Mouse (Mus musculus) monocyte, adult 5-6 weeks (primary cell): Measurements from ENCODE around the gene Snrnp25. TPM values are rescaled to one million over a fixed set of nuclear protein-coding genes. Genes with fewer than 3 reads are reported as not detected.
"Not testable (repeated sequence)": the region's sequence is repeated elsewhere in the genome, so short reads cannot be mapped to it uniquely, and the experiment has no call there.

Experiments
- ATAC-seq: fragments of 153-309, 156-312 bp; replicated peaks from 2 replicates; pipeline ENCODE4 v1.8.0; 2017; ENCODE audit warnings: mild to moderate bottlenecking; ENCODE audit not compliant: low TSS enrichment, insufficient number of reproducible peaks, severe bottlenecking, poor library complexity, low FRiP score
- total RNA-seq: library from RNA; stranded (forward); fragments of 200-1000, 200-491, 200-594 nt; gene quantifications from 3 replicates; pipeline ENCODE4 v1.2.3, GENCODE M21; 2017

Snrnp25 gene
- total RNA-seq, 1 experiment from 2014 or later, result 17.2 TPM

GRCm38 (mm10) chr11:32190603-32191110, 14.6 kb upstream of the Snrnp25 start:
- ATAC-seq, result no peak

DNA sequence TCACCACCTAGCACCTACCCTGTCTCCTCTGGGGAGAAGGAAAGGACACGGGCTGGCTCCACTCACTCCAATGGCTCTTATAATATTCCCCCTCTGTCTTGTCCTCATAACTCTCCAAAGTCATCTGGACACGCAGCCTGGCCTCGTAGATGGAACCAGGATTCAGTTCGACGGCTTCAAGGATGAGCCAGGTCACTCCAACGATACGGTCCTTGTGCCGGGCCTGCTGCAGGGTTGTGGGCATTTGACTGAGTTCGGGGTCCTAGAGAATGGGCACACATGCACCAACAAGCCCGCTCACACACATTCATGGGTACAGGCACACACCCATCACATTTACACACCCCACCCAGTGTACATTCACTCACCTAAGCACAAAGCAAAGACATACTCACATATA, 12.1 kb upstream of the Snrnp25 start:
- no peak for ATAC-seq

GRCm38 (mm10) chr11:32194086-32194485, 11.1 kb upstream of the Snrnp25 start:
- no peak for ATAC-seq

GRCm38 (mm10) chr11:32194626-32195025, 10.6 kb upstream of the Snrnp25 start:
- ATAC-seq, result no peak

- no peak for ATAC-seq
Measured at GRCm38 (mm10) chr11:32195867-32196540, 9.2 kb upstream of the Snrnp25 start.

- no peak for ATAC-seq
Measured at GRCm38 (mm10) chr11:32196727-32197126, 8.5 kb upstream of the Snrnp25 start.

DNA sequence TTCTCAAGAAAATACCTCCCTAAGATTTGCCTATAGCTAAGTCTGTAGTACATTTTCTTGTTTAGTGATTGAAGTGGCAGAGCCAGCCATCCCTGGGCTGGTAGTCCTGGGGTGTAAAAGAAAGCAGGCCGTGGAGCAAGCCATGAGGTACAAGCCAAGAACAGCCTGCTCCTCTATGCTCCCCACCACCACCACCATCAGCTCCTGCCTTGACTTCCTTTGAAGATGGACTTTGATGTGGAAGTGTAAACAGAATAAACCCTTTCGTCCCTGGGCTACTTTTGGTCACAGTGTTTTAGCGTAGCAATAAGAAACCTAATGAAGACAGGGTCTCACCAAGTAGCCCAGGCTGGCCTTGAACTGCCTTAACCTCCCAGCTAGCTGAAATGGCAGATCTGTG, 7.4 kb upstream of the Snrnp25 start:
- ATAC-seq, result no peak

- ATAC-seq, result no peak
Measured at GRCm38 (mm10) chr11:32198256-32198955, 6.8 kb upstream of the Snrnp25 start.

DNA sequence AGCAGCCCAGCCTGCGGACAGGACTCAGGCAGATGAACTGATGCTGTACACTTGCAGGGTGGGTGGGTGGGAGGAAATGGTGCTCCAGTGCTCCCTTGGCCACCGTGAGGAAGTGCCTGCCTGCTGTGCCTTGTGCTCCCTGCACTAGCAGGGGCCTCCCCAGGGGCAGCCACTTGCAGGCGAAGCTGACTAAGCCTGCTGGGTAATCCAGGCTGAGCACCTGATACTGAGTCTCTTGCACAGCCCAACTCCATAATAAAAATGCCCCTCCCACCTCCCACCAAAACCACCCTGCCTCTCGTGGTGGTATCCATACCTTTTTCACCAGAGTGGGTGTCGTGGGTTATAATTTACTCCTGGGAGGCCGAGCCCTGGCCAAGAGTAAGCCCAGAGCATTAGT, 6.0 kb upstream of the Snrnp25 start:
- no peak for ATAC-seq

DNA sequence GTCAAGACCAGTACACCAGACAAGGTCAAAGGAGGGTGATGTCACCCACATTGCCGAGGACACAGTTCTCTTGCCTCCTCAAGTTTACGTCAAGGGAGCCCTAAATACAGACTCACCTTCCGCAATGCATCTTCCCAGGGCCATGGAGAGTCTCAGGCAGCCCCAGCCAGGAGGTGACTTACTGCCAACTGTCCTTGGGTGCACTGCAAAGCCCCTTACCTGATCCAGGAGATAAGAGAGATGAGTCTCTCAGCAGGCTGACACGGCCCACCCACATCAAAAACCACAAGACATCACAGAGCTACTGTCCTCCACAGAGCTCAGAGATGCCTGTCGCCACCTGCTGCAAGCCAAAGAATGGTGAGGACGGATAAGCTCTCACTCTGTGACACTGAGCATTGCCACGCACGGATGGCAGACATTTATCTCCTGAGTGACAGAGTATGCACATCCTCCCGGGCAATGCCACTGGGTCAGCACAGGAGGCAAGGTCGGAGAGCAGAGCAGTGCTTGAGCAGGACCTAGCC, 5.1 kb upstream of the Snrnp25 start, which contains the start of gene Il9r:
Gene Il9r, minus strand, starts transcription at position 205 of the 527 bp plus-strand sequence.
- ATAC-seq, result no peak

- ATAC-seq, result not testable (repeated sequence)
Measured at GRCm38 (mm10) chr11:32200992-32201391, 4.2 kb upstream of the Snrnp25 start.

DNA sequence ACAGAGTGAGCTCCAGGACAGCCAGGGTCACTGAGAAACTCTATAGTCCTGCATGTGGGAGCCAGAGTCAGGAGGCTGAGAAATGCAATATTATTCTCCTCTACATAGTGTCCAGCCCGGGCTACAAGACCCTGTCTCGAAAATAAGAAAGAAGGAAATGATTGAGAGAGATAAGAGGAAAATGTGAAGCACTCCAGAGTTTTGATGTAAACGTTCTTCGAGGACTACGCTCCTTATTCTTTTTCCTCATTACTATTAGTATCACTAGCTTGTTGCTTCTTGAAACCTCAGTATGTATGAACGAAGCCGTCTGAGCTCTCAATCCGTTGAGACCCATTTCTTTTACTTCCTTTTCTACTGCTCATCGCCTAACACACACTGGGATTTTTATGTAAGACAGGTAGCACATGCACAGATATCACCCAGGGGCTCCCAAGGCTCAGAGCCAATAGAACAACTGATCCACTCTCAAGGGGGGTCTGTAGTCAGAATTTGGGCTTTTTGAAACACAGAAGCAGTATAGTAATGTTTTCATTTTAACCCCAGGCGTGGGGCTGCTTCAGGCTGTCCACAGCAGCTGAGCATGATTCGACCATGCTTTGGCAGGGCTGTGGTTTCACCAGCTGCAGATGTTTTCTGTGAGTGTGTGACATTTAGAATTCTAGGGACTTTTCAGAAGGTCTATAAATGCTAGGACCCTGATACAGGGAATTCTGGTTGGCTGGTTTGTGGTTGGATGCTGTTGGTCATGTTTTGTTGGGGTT, 3.1 kb upstream of the Snrnp25 start:
- ATAC-seq, result no peak

GRCm38 (mm10) chr11:32210623-32211022, 5.4 kb downstream of the Snrnp25 start:
- ATAC-seq, result no peak

- ATAC-seq, result no peak
Measured at GRCm38 (mm10) chr11:32215372-32216162, 10.4 kb downstream of the Snrnp25 start.

DNA sequence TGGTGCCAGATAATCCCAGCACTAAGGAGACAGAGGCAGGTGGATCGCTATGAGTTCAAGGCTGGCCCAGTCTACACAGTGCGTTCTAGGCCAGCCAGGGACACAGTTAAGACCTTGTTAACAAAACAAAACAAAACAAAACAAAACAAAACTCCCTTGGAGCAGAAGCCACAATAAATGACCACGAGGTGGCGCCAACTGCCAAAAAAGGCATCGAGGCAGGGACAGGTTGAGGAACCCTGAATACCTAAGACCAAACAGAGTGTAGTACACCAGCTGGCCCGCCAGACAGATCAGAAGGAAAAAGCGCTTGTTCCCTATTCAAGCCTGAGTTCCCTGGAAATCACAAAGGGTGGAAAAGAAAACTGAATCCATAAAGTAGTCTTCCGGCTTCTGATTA, 11.6 kb downstream of the Snrnp25 start:
- ATAC-seq, result peak; percentile 57

- ATAC-seq, result no peak
Measured at GRCm38 (mm10) chr11:32218501-32219050, 13.4 kb downstream of the Snrnp25 start.

GRCm38 (mm10) chr11:32219287-32219686, 14.1 kb downstream of the Snrnp25 start:
- no peak for ATAC-seq

- no peak for ATAC-seq
Measured at GRCm38 (mm10) chr11:32220607-32221224, 15.5 kb downstream of the Snrnp25 start.
